Mouse (Mus musculus) E14TG2a.4 (cell line): ENCODE data around the gene Atg7.

Experiments
- CTCF ChIP-seq: conservative IDR thresholded peaks from 2 replicates; pipeline ENCODE4 v1.5.1; 2014; ENCODE audit warnings: low read length
- NANOG ChIP-seq: IDR thresholded peaks from 2 replicates; pipeline ENCODE4 v1.6.1; 2014; ENCODE audit warnings: borderline replicate concordance, low read length, mixed read lengths
- POU5F1 ChIP-seq: IDR thresholded peaks from 2 replicates; pipeline ENCODE4 v1.6.1; 2014; ENCODE audit warnings: low read length, borderline replicate concordance

GRCm38 (mm10) chr6:114833791-114834346, 191.0 kb downstream of the Atg7 start:
- TF ChIP-seq CTCF (no peak), NANOG (no peak), POU5F1 (no peak)
